Mouse (Mus musculus) CH12.LX (cell line): ENCODE measurements around the gene Dennd2c. TPM values are rescaled to one million over a fixed set of nuclear protein-coding genes. Genes with fewer than 3 reads are reported as not detected.

Experiments used
- DNase-seq: peaks from one replicate; pipeline ENCODE4 v3.0.0-alpha.2; 2013; ENCODE audit errors: extremely low read depth
- H3K27ac ChIP-seq: 2 replicates; pipeline ENCODE4 v1.5.1; 2012; ENCODE audit warnings: low read depth, mild to moderate bottlenecking, control low read depth, moderate library complexity; ENCODE audit not compliant: insufficient read depth
- H3K27me3 ChIP-seq: replicated peaks from 2 replicates; pipeline ENCODE3; 2012; ENCODE audit warnings: inconsistent platforms
- H3K36me3 ChIP-seq, 2 experiments: replicated peaks in 1 of 2; 2 replicates each; pipeline versions ENCODE3 to v1.6.1; 2012; ENCODE audit warnings: inconsistent platforms in 1 of 2, low read length in 1 of 2, mild to moderate bottlenecking in 1 of 2, mixed read lengths in 1 of 2, moderate library complexity in 1 of 2; ENCODE audit not compliant: control insufficient read depth in 1 of 2, insufficient read depth in 1 of 2
- H3K4me1 ChIP-seq, 2 experiments: 2 replicates each; pipeline ENCODE4 v1.6.1; 2012; ENCODE audit warnings: inconsistent platforms in 1 of 2, moderate library complexity in 1 of 2; ENCODE audit not compliant: insufficient read depth in 2 of 2, control insufficient read depth in 1 of 2
- H3K4me2 ChIP-seq: 2 replicates; pipeline ENCODE4 v1.6.1; 2012; ENCODE audit warnings: low read depth, mild to moderate bottlenecking, control low read depth; ENCODE audit not compliant: poor library complexity, insufficient read depth, severe bottlenecking
- H3K4me3 ChIP-seq, 3 experiments: fragments of 150-350 bp in 1 of 3; sonication (generic) in 1 of 3; replicated peaks in 1 of 3; 2 replicates each; pipeline versions ENCODE3 to v1.5.1; 2011 to 2012; ENCODE audit warnings: low read depth in 2 of 3, low read length in 2 of 3, mild to moderate bottlenecking in 2 of 3, moderate library complexity in 2 of 3, control low read depth in 1 of 3, improper control_type of control experiment in 1 of 3, inconsistent platforms in 1 of 3, mixed read lengths in 1 of 3; ENCODE audit not compliant: poor library complexity in 1 of 3
- H3K79me2 ChIP-seq: replicated peaks from 2 replicates; pipeline ENCODE4 v1.6.1; 2012; ENCODE audit warnings: mild to moderate bottlenecking, moderate library complexity; ENCODE audit not compliant: control insufficient read depth, poor library complexity, insufficient read depth, severe bottlenecking; ENCODE audit errors: extremely low read depth
- H3K9ac ChIP-seq: 2 replicates; pipeline ENCODE4 v1.6.1; 2012; ENCODE audit warnings: low read depth, mild to moderate bottlenecking, control low read depth, moderate library complexity; ENCODE audit not compliant: insufficient read depth
- H3K9me3 ChIP-seq: replicated peaks from 2 replicates; pipeline ENCODE3; 2012; ENCODE audit warnings: low read length, inconsistent platforms, mixed read lengths
- CHD1 ChIP-seq: IDR thresholded peaks from 2 replicates; pipeline ENCODE4 v1.6.1; 2012; ENCODE audit warnings: low read depth, low read length, improper control_type of control experiment, inconsistent platforms
- CHD2 ChIP-seq: IDR thresholded peaks from 2 replicates; pipeline ENCODE4 v1.6.1; 2011; ENCODE audit warnings: low read length, improper control_type of control experiment
- E2F4 ChIP-seq: IDR thresholded peaks from 2 replicates; pipeline ENCODE4 v1.6.1; 2011; ENCODE audit warnings: low read depth, low read length, improper control_type of control experiment; ENCODE audit not compliant: insufficient replicate concordance
- ELF1 ChIP-seq: IDR thresholded peaks from 2 replicates; pipeline ENCODE4 v1.6.1; 2014; ENCODE audit warnings: low read depth, mild to moderate bottlenecking, inconsistent platforms, low read length, improper control_type of control experiment
- ETS1 ChIP-seq: conservative IDR thresholded peaks from 2 replicates; pipeline ENCODE4 v1.6.1; 2012; ENCODE audit warnings: low read depth, mild to moderate bottlenecking, inconsistent platforms, low read length, improper control_type of control experiment, moderate library complexity
- GABPA ChIP-seq: IDR thresholded peaks from 2 replicates; pipeline ENCODE4 v1.6.1; 2012; ENCODE audit warnings: low read depth, low read length, improper control_type of control experiment, inconsistent platforms; ENCODE audit not compliant: insufficient replicate concordance
- HCFC1 ChIP-seq: IDR thresholded peaks from 2 replicates; pipeline ENCODE4 v1.6.1; 2012; ENCODE audit warnings: low read depth, mild to moderate bottlenecking, inconsistent platforms, low read length, improper control_type of control experiment
- JUN ChIP-seq: IDR thresholded peaks from 2 replicates; pipeline ENCODE4 v1.6.1; 2011; ENCODE audit warnings: low read depth, mild to moderate bottlenecking, low read length, improper control_type of control experiment, moderate library complexity; ENCODE audit not compliant: insufficient read depth
- JUND ChIP-seq: conservative IDR thresholded peaks from 2 replicates; pipeline ENCODE4 v1.6.1; 2011; ENCODE audit warnings: low read depth, low read length, improper control_type of control experiment
- KAT2A ChIP-seq: IDR thresholded peaks from 2 replicates; pipeline ENCODE4 v1.6.1; 2012; ENCODE audit warnings: low read length, improper control_type of control experiment, inconsistent platforms; ENCODE audit not compliant: insufficient replicate concordance
- MAZ ChIP-seq: IDR thresholded peaks from 2 replicates; pipeline ENCODE4 v1.6.1; 2012; ENCODE audit warnings: low read depth, mild to moderate bottlenecking, inconsistent platforms, low read length, improper control_type of control experiment, moderate library complexity
- MEF2A ChIP-seq: IDR thresholded peaks from 2 replicates; pipeline ENCODE4 v1.6.1; 2014; ENCODE audit warnings: low read depth, mild to moderate bottlenecking, inconsistent platforms, low read length, improper control_type of control experiment, borderline replicate concordance
- MXI1 ChIP-seq: IDR thresholded peaks from 2 replicates; pipeline ENCODE4 v1.6.1; 2011; ENCODE audit warnings: mild to moderate bottlenecking, low read depth, low read length, improper control_type of control experiment
- NRF1 ChIP-seq: IDR thresholded peaks from 2 replicates; pipeline ENCODE4 v1.6.1; 2014; ENCODE audit warnings: low read depth, mild to moderate bottlenecking, inconsistent platforms, low read length, improper control_type of control experiment, moderate library complexity
- PAX5 ChIP-seq: IDR thresholded peaks from 2 replicates; pipeline ENCODE4 v1.6.1; 2012; ENCODE audit warnings: low read length, inconsistent platforms, mixed read lengths
- POLR2A ChIP-seq: IDR thresholded peaks from 2 replicates; pipeline ENCODE4 v1.6.1; 2011; ENCODE audit warnings: low read depth, mild to moderate bottlenecking, improper control_type of control experiment, low read length
- RAD21 ChIP-seq: IDR thresholded peaks from 2 replicates; pipeline ENCODE4 v1.6.1; 2011; ENCODE audit warnings: low read depth, mild to moderate bottlenecking, low read length, improper control_type of control experiment, moderate library complexity
- RCOR1 ChIP-seq: conservative IDR thresholded peaks from 2 replicates; pipeline ENCODE4 v1.6.1; 2012; ENCODE audit warnings: low read depth, mild to moderate bottlenecking, inconsistent platforms, low read length, improper control_type of control experiment
- SMC3 ChIP-seq: IDR thresholded peaks from 2 replicates; pipeline ENCODE4 v1.6.1; 2011; ENCODE audit warnings: low read depth, low read length, improper control_type of control experiment
- UBTF ChIP-seq: IDR thresholded peaks from 2 replicates; pipeline ENCODE4 v1.6.1; 2012; ENCODE audit warnings: low read depth, mild to moderate bottlenecking, inconsistent platforms, low read length, improper control_type of control experiment, moderate library complexity
- USF2 ChIP-seq: conservative IDR thresholded peaks from 2 replicates; pipeline ENCODE4 v1.6.1; 2011; ENCODE audit warnings: low read depth, low read length, improper control_type of control experiment
- ZC3H11A ChIP-seq: IDR thresholded peaks from 2 replicates; pipeline ENCODE4 v1.6.1; 2012; ENCODE audit warnings: low read depth, mild to moderate bottlenecking, inconsistent platforms, low read length, improper control_type of control experiment
- ZKSCAN1 ChIP-seq: IDR thresholded peaks from 2 replicates; pipeline ENCODE4 v1.6.1; 2012; ENCODE audit warnings: low read depth, inconsistent platforms, low read length, improper control_type of control experiment, borderline replicate concordance
- ZMIZ1 ChIP-seq: IDR thresholded peaks from 2 replicates; pipeline ENCODE4 v1.6.1; 2012; ENCODE audit warnings: low read depth, mild to moderate bottlenecking, inconsistent platforms, low read length, improper control_type of control experiment
- ZNF384 ChIP-seq: IDR thresholded peaks from 2 replicates; pipeline ENCODE4 v1.6.1; 2012; ENCODE audit warnings: low read depth, low read length, improper control_type of control experiment, inconsistent platforms
- dilution Hi-C: fragments of 300-500 bp; cut with MboI; formaldehyde crosslinking; loops from 2 replicates; pipeline ENCODE4 v1.14.3; 2020; ENCODE audit warnings: low sequenced_read_pairs; ENCODE audit not compliant: extremely low pct_unique_long_range_greater_than_20kb, extremely low pct_ligation_motif_present
- in situ Hi-C: fragments of 300-500 bp; cut with MboI; formaldehyde crosslinking; loops from 3 replicates; pipeline ENCODE4 v1.14.3; 2019; ENCODE audit warnings: low sequenced_read_pairs, low pct_ligation_motif_present, low pct_unique_long_range_greater_than_20kb, mixed read lengths
- polyA plus RNA-seq: library from polyadenylated mRNA; unstranded; fragments of >175 nt; gene quantifications from 2 replicates; pipeline ENCODE4 v1.2.1, GENCODE M21; 2012; ENCODE audit warnings: low read depth; ENCODE audit not compliant: insufficient read length
- total RNA-seq, 2 experiments: library from RNA; depleted of rRNA; stranded (reverse); fragments of 300-350 nt in 1 of 2; fragments of >200 nt in 1 of 2; gene quantifications; 2 replicates each; pipeline ENCODE4 v1.2.3; 2012 to 2014

The Dennd2c gene
- total and polyA plus RNA-seq, 3 experiments, result 0.13 to 0.27 (median 0.19) TPM

GRCm38 (mm10) chr3:103066927-103067326 lies 35.5 kb upstream of the Dennd2c start:
- in situ Hi-C loops (no loop called here), dilution Hi-C loops (no loop called here)
- Histone ChIP-seq H3K27me3 (no peaks in the 10 kb centered on the region), H3K27ac (no peak overlapping the region), H3K36me3 (peaks cover 57 to 72% of the 10 kb centered on the region in 2 experiments), H3K9me3 (no peaks in the 10 kb centered on the region), H3K4me2 (no peak overlapping the region), H3K9ac (no peak overlapping the region), H3K4me3 (no peak overlapping the region), H3K79me2 (no peaks in the 10 kb centered on the region; the same call in 1 of the 2 replicates), H3K4me1 (no peaks in the 10 kb centered on the region)
- DNase-seq, result no peak
- TF ChIP-seq RAD21 (no peak), ZC3H11A (no peak), ETS1 (no peak)

GRCm38 (mm10) chr3:103068971-103069370 lies 33.4 kb upstream of the Dennd2c start:
- TF ChIP-seq USF2 (no peak), ZKSCAN1 (no peak), ELF1 (no peak), KAT2A (no peak), ETS1 (no peak), PAX5 (no peak), CHD2 (no peak), ZMIZ1 (no peak), UBTF (no peak), POLR2A (no peak), NRF1 (no peak), MAZ (no peak), HCFC1 (no peak)
- TF ChIP-seq, all 38 proteins: peak for 0
- Histone ChIP-seq H3K79me2 (no peaks in the 10 kb centered on the region), H3K4me1 (no peaks in the 10 kb centered on the region), H3K9ac (no peak overlapping the region), H3K4me3 (no peak overlapping the region), H3K4me2 (no peak overlapping the region), H3K27me3 (no peaks in the 10 kb centered on the region), H3K27ac (no peak overlapping the region), H3K9me3 (no peaks in the 10 kb centered on the region), H3K36me3 (peaks cover 39 to 53% of the 10 kb centered on the region in 2 experiments)
- no peak for DNase-seq
- dilution Hi-C loops (no loop called here), in situ Hi-C loops (no loop called here)

GRCm38 (mm10) chr3:103073771-103074170 lies 28.6 kb upstream of the Dennd2c start, which contains the start of gene Ampd1:
TSS of gene Ampd1 (plus strand) at chr3:103074014.
- Histone ChIP-seq H3K36me3 (peaks cover 5 to 9% of the 10 kb centered on the region in 2 experiments), H3K79me2 (no peaks in the 10 kb centered on the region), H3K27ac (no peak within 1 kb of the TSS), H3K4me2 (no peak within 1 kb of the TSS), H3K27me3 (no peaks in the 10 kb centered on the region), H3K4me1 (no peaks in the 10 kb centered on the region), H3K4me3 (no peak within 1 kb of the TSS), H3K9ac (no peak within 1 kb of the TSS), H3K9me3 (no peaks in the 10 kb centered on the region)
- dilution Hi-C loops (no loop called here), in situ Hi-C loops (no loop called here)
- no peak for DNase-seq
- TF ChIP-seq ZNF384 (no peak), MEF2A (no peak), JUND (no peak), CHD1 (no peak), E2F4 (no peak), ZKSCAN1 (no peak), KAT2A (no peak), NRF1 (no peak), JUN (no peak), ELF1 (no peak), RCOR1 (no peak), GABPA (no peak), MAZ (no peak), SMC3 (no peak), MXI1 (no peak)
